Mouse (Mus musculus): ENCODE measurements at regions not wholly inside any gene's neighbourhood (a gene's known extent, or its start where the extent isn't known, plus 50 kb on each side); places are given as distances from the start of the nearest gene placed in this dataset.

GRCm38 (mm10) chr14:15769846-15770448 is 331.2 kb upstream of the Lrrc3b start:
- WGBS = 81% methylated on average over 6 of the region's 6 CpGs
- Histone ChIP-seq H3K4me2 (replicated peaks) (no peak overlapping the region), H3K27me3 (no peaks in the 10 kb centered on the region), H3K4me3 (replicated peaks) (no peak overlapping the region), H3K27ac (no peak overlapping the region), H3K9ac (replicated peaks) (no peak overlapping the region), H3K4me1 (replicated peaks) (no peaks in the 10 kb centered on the region), H3K36me3 (no peaks in the 10 kb centered on the region), H3K9me3 (no peaks in the 10 kb centered on the region)
- ATAC-seq = no peak

GRCm38 (mm10) chr14:15784727-15785126 is 345.9 kb upstream of the Lrrc3b start:
- no peak overlapping the region for H3K4me2 ChIP-seq (replicated peaks)
- ATAC-seq = peak; percentile 63
- 56% methylated on average over 3 of the region's 3 CpGs for whole genome bisulfite sequencing
- H3K27ac ChIP-seq = peak overlapping the region; percentile 61
- H3K4me3 ChIP-seq (replicated peaks) = no peak overlapping the region
- peaks cover 27% of the 10 kb centered on the region for H3K4me1 ChIP-seq (replicated peaks)
- no peaks in the 10 kb centered on the region for H3K36me3 ChIP-seq
- no peaks in the 10 kb centered on the region for H3K27me3 ChIP-seq
- H3K9me3 ChIP-seq = no peaks in the 10 kb centered on the region
- no peak overlapping the region for H3K9ac ChIP-seq (replicated peaks)

DNA sequence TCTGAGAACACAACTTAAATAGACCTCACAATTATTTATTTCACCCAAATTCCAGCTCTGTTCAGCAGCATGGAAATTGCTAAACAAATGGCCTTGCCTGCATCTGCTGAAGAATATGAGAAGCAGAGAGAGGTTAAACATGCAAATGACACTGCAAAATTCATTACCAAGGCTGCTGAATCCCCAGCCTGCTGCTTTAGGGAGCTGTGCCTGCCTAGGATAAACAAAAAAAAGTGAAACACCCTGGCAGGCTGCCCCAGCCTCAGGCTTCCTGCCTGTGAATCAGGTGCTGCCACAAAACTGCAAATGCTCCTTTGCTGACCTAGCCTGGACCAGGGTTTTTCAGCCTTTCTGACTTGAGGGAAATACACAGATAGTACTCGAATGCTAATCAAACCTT is 346.4 kb upstream of the Lrrc3b start:
- Histone ChIP-seq H3K9ac (replicated peaks) (no peak overlapping the region), H3K36me3 (no peaks in the 10 kb centered on the region), H3K27ac (peak overlapping the region; percentile 61), H3K4me1 (replicated peaks) (peaks cover 27% of the 10 kb centered on the region), H3K4me2 (replicated peaks) (no peak overlapping the region), H3K9me3 (no peaks in the 10 kb centered on the region), H3K27me3 (no peaks in the 10 kb centered on the region), H3K4me3 (replicated peaks) (no peak overlapping the region)
- 58% methylated on average over 1 of the region's 1 CpGs for WGBS
- ATAC-seq = peak; percentile 77

GRCm38 (mm10) chr14:15795698-15796097 is 356.9 kb upstream of the Lrrc3b start:
- ATAC-seq = no peak
- no peak overlapping the region for H3K4me2 ChIP-seq (replicated peaks)
- H3K4me3 ChIP-seq (replicated peaks) = no peak overlapping the region
- WGBS = 72% methylated on average over 3 of the region's 3 CpGs
- no peak overlapping the region for H3K27ac ChIP-seq
- no peaks in the 10 kb centered on the region for H3K9me3 ChIP-seq
- H3K4me1 ChIP-seq (replicated peaks) = no peaks in the 10 kb centered on the region
- H3K9ac ChIP-seq (replicated peaks) = no peak overlapping the region
- H3K36me3 ChIP-seq = no peaks in the 10 kb centered on the region
- H3K27me3 ChIP-seq = no peaks in the 10 kb centered on the region

GRCm38 (mm10) chr14:15797019-15797418 is 358.2 kb upstream of the Lrrc3b start:
- Histone ChIP-seq H3K36me3 (no peaks in the 10 kb centered on the region), H3K4me2 (replicated peaks) (no peak overlapping the region), H3K9me3 (no peaks in the 10 kb centered on the region), H3K4me3 (replicated peaks) (no peak overlapping the region), H3K9ac (replicated peaks) (no peak overlapping the region), H3K27ac (no peak overlapping the region), H3K27me3 (no peaks in the 10 kb centered on the region), H3K4me1 (replicated peaks) (no peaks in the 10 kb centered on the region)
- WGBS = 47% methylated on average over 2 of the region's 2 CpGs
- no peak for ATAC-seq

GRCm38 (mm10) chr14:15801477-15802099 is 362.8 kb upstream of the Lrrc3b start:
- WGBS = 67% methylated on average over 5 of the region's 5 CpGs
- no peak overlapping the region for H3K9ac ChIP-seq (replicated peaks)
- H3K4me3 ChIP-seq (replicated peaks) = no peak overlapping the region
- no peaks in the 10 kb centered on the region for H3K36me3 ChIP-seq
- H3K4me1 ChIP-seq (replicated peaks) = no peaks in the 10 kb centered on the region
- no peaks in the 10 kb centered on the region for H3K9me3 ChIP-seq
- ATAC-seq = no peak
- no peak overlapping the region for H3K4me2 ChIP-seq (replicated peaks)
- no peaks in the 10 kb centered on the region for H3K27me3 ChIP-seq
- H3K27ac ChIP-seq = no peak overlapping the region

DNA sequence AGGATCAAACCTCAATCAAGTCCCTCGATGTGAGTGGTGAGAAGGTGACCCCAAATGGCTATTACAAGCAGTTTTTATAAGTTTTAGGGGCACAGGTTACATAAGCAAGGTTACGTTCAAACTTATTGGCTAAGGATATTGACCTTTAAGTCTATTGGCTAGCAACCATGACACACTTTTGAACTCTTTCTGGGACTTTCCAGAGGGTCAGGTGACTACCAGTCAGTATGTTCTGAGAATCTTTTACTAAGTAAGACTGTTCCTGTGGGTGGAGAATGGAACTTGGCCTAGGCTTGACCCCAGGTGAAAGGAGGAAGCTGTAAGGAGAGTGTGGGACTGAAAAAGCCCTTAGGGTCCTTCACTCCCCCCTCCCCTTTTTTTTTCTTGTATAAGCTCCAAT is 370.3 kb upstream of the Lrrc3b start:
- Histone ChIP-seq H3K4me1 (replicated peaks) (no peaks in the 10 kb centered on the region), H3K9ac (replicated peaks) (no peak overlapping the region), H3K36me3 (no peaks in the 10 kb centered on the region), H3K4me3 (replicated peaks) (no peak overlapping the region), H3K27ac (no peak overlapping the region), H3K4me2 (replicated peaks) (no peak overlapping the region), H3K9me3 (no peaks in the 10 kb centered on the region), H3K27me3 (no peaks in the 10 kb centered on the region)
- 80% methylated on average over 2 of the region's 2 CpGs for WGBS
- no peak for ATAC-seq

DNA sequence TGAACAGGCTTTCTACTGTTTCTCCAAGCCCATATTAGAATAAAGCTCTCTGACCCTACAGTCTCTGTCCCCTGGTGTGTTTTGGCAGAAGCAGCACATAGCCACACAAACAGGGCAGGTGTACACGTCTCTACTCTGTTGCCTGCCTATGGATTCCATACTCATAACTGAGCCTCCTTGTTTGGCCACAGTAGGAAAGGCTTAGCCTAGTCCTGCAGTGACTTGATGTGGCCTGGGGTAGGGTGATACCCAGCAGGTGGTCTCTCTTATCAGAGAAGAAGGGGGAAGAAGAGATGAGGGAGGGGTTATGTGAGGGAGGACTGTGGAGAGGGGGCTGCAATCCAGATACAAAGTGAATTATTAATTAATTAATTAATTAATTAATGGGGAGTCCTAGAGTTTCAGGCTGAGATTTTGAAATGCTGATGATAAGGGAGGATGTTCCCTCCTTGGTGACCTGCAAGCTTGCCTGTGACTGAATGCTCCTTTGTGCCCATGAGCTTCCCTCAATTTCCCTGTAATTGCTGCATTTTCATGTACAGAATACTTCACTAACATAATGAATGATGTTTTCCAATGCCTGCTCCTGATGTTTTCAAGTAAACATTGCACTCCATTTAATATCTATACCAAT is 402.7 kb upstream of the Lrrc3b start:
- 0 out of 2 replicates have a peak, but pooled peaks have one; percentile 24 for ATAC-seq
- Histone ChIP-seq H3K4me3 (replicated peaks) (no peak overlapping the region), H3K36me3 (no peaks in the 10 kb centered on the region), H3K9ac (replicated peaks) (no peak overlapping the region), H3K4me1 (replicated peaks) (no peaks in the 10 kb centered on the region), H3K9me3 (no peaks in the 10 kb centered on the region), H3K27me3 (no peaks in the 10 kb centered on the region), H3K27ac (no peak overlapping the region), H3K4me2 (replicated peaks) (no peak overlapping the region)
- WGBS = 95% methylated on average over 1 of the region's 1 CpGs

- no peak overlapping the region for H3K27ac ChIP-seq
- no peaks in the 10 kb centered on the region for H3K27me3 ChIP-seq
- peak; percentile 56; the same call in 1 of the 2 replicates for ATAC-seq
- no peak overlapping the region for H3K4me3 ChIP-seq (replicated peaks)
- no peaks in the 10 kb centered on the region for H3K36me3 ChIP-seq
- no peaks in the 10 kb centered on the region for H3K4me1 ChIP-seq (replicated peaks)
- H3K9me3 ChIP-seq = no peaks in the 10 kb centered on the region
- WGBS = 29% methylated on average over 1 of the region's 1 CpGs
- H3K9ac ChIP-seq (replicated peaks) = no peak overlapping the region
- no peak overlapping the region for H3K4me2 ChIP-seq (replicated peaks)
Measured at GRCm38 (mm10) chr14:15842024-15842599, 403.3 kb upstream of the Lrrc3b start.

GRCm38 (mm10) chr14:15868520-15868919 is 380.6 kb upstream of the Ngly1 start:
- no peak overlapping the region for H3K4me2 ChIP-seq (replicated peaks)
- no peak for ATAC-seq
- no peak overlapping the region for H3K9ac ChIP-seq (replicated peaks)
- H3K4me3 ChIP-seq (replicated peaks) = no peak overlapping the region
- H3K9me3 ChIP-seq = no peaks in the 10 kb centered on the region
- no peaks in the 10 kb centered on the region for H3K4me1 ChIP-seq (replicated peaks)
- no peak overlapping the region for H3K27ac ChIP-seq
- no peaks in the 10 kb centered on the region for H3K36me3 ChIP-seq
- WGBS = 74% methylated on average over 3 of the region's 3 CpGs
- no peaks in the 10 kb centered on the region for H3K27me3 ChIP-seq

- no peak for ATAC-seq
- H3K9me3 ChIP-seq = no peaks in the 10 kb centered on the region
- H3K27me3 ChIP-seq = no peaks in the 10 kb centered on the region
- 95% methylated on average over 2 of the region's 2 CpGs for WGBS
- no peak overlapping the region for H3K4me2 ChIP-seq (replicated peaks)
- no peaks in the 10 kb centered on the region for H3K36me3 ChIP-seq
- no peak overlapping the region for H3K4me3 ChIP-seq (replicated peaks)
- H3K9ac ChIP-seq (replicated peaks) = no peak overlapping the region
- no peaks in the 10 kb centered on the region for H3K4me1 ChIP-seq (replicated peaks)
- H3K27ac ChIP-seq = no peak overlapping the region
Measured at GRCm38 (mm10) chr14:15872013-15872412, 377.1 kb upstream of the Ngly1 start.

- no peak for ATAC-seq
- no peak overlapping the region for H3K27ac ChIP-seq
- H3K36me3 ChIP-seq = no peaks in the 10 kb centered on the region
- 82% methylated on average over 3 of the region's 3 CpGs for WGBS
- no peak overlapping the region for H3K9ac ChIP-seq (replicated peaks)
- no peak overlapping the region for H3K4me2 ChIP-seq (replicated peaks)
- no peaks in the 10 kb centered on the region for H3K27me3 ChIP-seq
- no peaks in the 10 kb centered on the region for H3K9me3 ChIP-seq
- no peaks in the 10 kb centered on the region for H3K4me1 ChIP-seq (replicated peaks)
- no peak overlapping the region for H3K4me3 ChIP-seq (replicated peaks)
Measured at GRCm38 (mm10) chr14:15880146-15880545, 368.9 kb upstream of the Ngly1 start.

All from midbrain, embryonic 13.5 days (tissue).